In genomic region chr2:43674098-43674497, GRCm38 (mm10) we compare ENCODE assay signal across 12 mouse cellular contexts.
"Had no signal": no experiment of that assay in that cellular context is flagged by ENCODE, and none has a peak within 500 bp of the region (broad histone marks: within the 10 kb centered on the region; RNA-seq: fewer than 3 reads in every experiment).

No protein-coding gene starts in this region.

- H3K9me3 ChIP-seq: heart, embryonic 10.5 days; heart, embryonic 12.5 days; hindbrain, embryonic 10.5 days; hindbrain, embryonic 12.5 days; intestine, embryonic 15.5 days; limb, embryonic 10.5 days; limb, embryonic 12.5 days had no signal

- H3K27me3 ChIP-seq: heart, embryonic 12.5 days; hindbrain, embryonic 12.5 days; intestine, embryonic 15.5 days; limb, embryonic 12.5 days had no signal

- H3K4me1 ChIP-seq: heart, embryonic 10.5 days; heart, embryonic 12.5 days; hindbrain, embryonic 10.5 days; hindbrain, embryonic 12.5 days; intestine, embryonic 15.5 days; limb, embryonic 10.5 days; limb, embryonic 12.5 days had no signal

- H3K27ac ChIP-seq: gastrocnemius, adult 2 months; heart, embryonic 10.5 days; hindbrain, embryonic 10.5 days; hindbrain, embryonic 12.5 days; hindbrain, embryonic 14.5 days; intestine, embryonic 15.5 days; layer of hippocampus, adult 2 months; left cerebral cortex, adult 2 months; limb, embryonic 10.5 days; limb, embryonic 12.5 days had no signal

- H3K9ac ChIP-seq: heart, embryonic 12.5 days; hindbrain, embryonic 12.5 days; hindbrain, embryonic 14.5 days; intestine, embryonic 15.5 days; limb, embryonic 12.5 days had no signal

- H3K4me2 ChIP-seq: heart, embryonic 12.5 days; hindbrain, embryonic 12.5 days; hindbrain, embryonic 14.5 days; intestine, embryonic 15.5 days; limb, embryonic 12.5 days; liver, embryonic 11.5 days had no signal

- H3K4me3 ChIP-seq: gastrocnemius, adult 2 months; heart, embryonic 10.5 days; heart, embryonic 12.5 days; hindbrain, embryonic 10.5 days; hindbrain, embryonic 12.5 days; intestine, embryonic 15.5 days; layer of hippocampus, adult 2 months; left cerebral cortex, adult 2 months; limb, embryonic 10.5 days; limb, embryonic 12.5 days had no signal

- H3K36me3 ChIP-seq: heart, embryonic 10.5 days; heart, embryonic 12.5 days; hindbrain, embryonic 10.5 days; hindbrain, embryonic 12.5 days; intestine, embryonic 15.5 days; limb, embryonic 10.5 days; limb, embryonic 12.5 days had no signal
